Mouse (Mus musculus) left cerebral cortex, adult 11 months (tissue): ENCODE results near the gene 2810006K23Rik.
"Not testable (repeated sequence)": the region's sequence is repeated elsewhere in the genome, so short reads cannot be mapped to it uniquely, and the experiment has no call there.

ENCODE experiments used
- DNase-seq: peaks from one replicate; pipeline ENCODE4 v3.0.0; 2022; ENCODE audit warnings: low spot score

Gene 2810006K23Rik

GRCm38 (mm10) chr5:124327510-124328364 is at the start of gene 2810006K23Rik, which contains the start of gene Mphosph9:
Gene 2810006K23Rik, plus strand, starts transcription at chr5:124328089.
Gene Mphosph9, minus strand, starts transcription at chr5:124327972.
- peak; percentile 100 for DNase-seq

- no peak for DNase-seq
Measured at GRCm38 (mm10) chr5:124282854-124283253, 45.0 kb upstream of the 2810006K23Rik start.

GRCm38 (mm10) chr5:124284330-124284729 is 43.6 kb upstream of the 2810006K23Rik start:
- DNase-seq: no peak

- DNase-seq: peak; percentile 18
Measured at GRCm38 (mm10) chr5:124287616-124288247, 40.2 kb upstream of the 2810006K23Rik start.

GRCm38 (mm10) chr5:124290216-124290615 is 37.7 kb upstream of the 2810006K23Rik start:
- DNase-seq: no peak

- no peak for DNase-seq
Measured at GRCm38 (mm10) chr5:124293967-124294366, 33.9 kb upstream of the 2810006K23Rik start.

GRCm38 (mm10) chr5:124296475-124296874 is 31.4 kb upstream of the 2810006K23Rik start:
- no peak for DNase-seq

GRCm38 (mm10) chr5:124299307-124299706 is 28.6 kb upstream of the 2810006K23Rik start:
- not testable (repeated sequence) for DNase-seq

- no peak for DNase-seq
Measured at GRCm38 (mm10) chr5:124300132-124300531, 27.8 kb upstream of the 2810006K23Rik start.

- DNase-seq: not testable (repeated sequence)
Measured at GRCm38 (mm10) chr5:124302853-124303252, 25.0 kb upstream of the 2810006K23Rik start.

- no peak for DNase-seq
Measured at GRCm38 (mm10) chr5:124309155-124309554, 18.7 kb upstream of the 2810006K23Rik start.

- no peak for DNase-seq
Measured at GRCm38 (mm10) chr5:124310091-124310490, 17.8 kb upstream of the 2810006K23Rik start.

- DNase-seq: no peak
Measured at GRCm38 (mm10) chr5:124315498-124315897, 12.4 kb upstream of the 2810006K23Rik start.

- no peak for DNase-seq
Measured at GRCm38 (mm10) chr5:124315941-124316340, 11.9 kb upstream of the 2810006K23Rik start.

GRCm38 (mm10) chr5:124317648-124318047 is 10.2 kb upstream of the 2810006K23Rik start:
- no peak for DNase-seq

GRCm38 (mm10) chr5:124326829-124327228 is 1.1 kb upstream of the 2810006K23Rik start:
- DNase-seq: no peak

- no peak for DNase-seq
Measured at GRCm38 (mm10) chr5:124330086-124330485, 2.2 kb downstream of the 2810006K23Rik start.

- no peak for DNase-seq
Measured at GRCm38 (mm10) chr5:124334392-124334791, 6.5 kb downstream of the 2810006K23Rik start.

GRCm38 (mm10) chr5:124337103-124337502 is 9.2 kb downstream of the 2810006K23Rik start:
- DNase-seq: no peak

- DNase-seq: no peak
Measured at GRCm38 (mm10) chr5:124337909-124338308, 10.0 kb downstream of the 2810006K23Rik start.

- no peak for DNase-seq
Measured at GRCm38 (mm10) chr5:124338791-124339190, 10.9 kb downstream of the 2810006K23Rik start.

- not testable (repeated sequence) for DNase-seq
Measured at GRCm38 (mm10) chr5:124341753-124342339, 14.0 kb downstream of the 2810006K23Rik start.

GRCm38 (mm10) chr5:124342897-124343296 is 15.0 kb downstream of the 2810006K23Rik start:
- no peak for DNase-seq
